Mouse (Mus musculus): ENCODE data around the gene 1700088E04Rik.
A peak's percentile ranks its signal among the peaks of the same experiment; 100 is the strongest.

DNA sequence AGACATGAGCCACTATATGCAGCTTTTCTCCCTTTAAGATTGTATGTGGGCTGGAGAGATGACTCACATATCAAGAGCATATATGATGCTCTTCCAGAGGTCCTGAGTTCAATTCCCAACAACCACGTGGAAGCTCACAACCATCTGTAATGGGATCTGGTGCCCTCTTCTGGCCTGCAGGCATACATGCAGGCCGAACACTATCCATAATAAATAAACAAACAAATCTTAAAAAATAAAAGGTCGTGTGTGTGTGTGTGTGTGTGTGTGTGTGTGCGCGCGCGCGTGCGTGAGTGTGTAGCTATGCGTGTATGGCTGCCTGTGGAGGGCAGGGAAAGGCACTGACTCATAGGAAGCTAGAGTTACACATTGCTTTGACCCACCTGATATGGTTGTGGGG, 1.4 kb downstream of the 1700088E04Rik start:
- TF ChIP-seq CTCF (IDR thresholded peaks at IDR 0.05; ENCODE audit: extremely low read depth, insufficient read length, insufficient replicate concordance, low read depth, low read length) (peak; percentile 56; the same call in 1 of the 2 replicates), POLR2A (IDR thresholded peaks at IDR 0.05; ENCODE audit: low read depth, low read length) (no peak)

All from small intestine, adult 2 months (tissue).